Mouse (Mus musculus) hindbrain, embryonic 15.5 days (tissue): ENCODE measurements around the gene Gpld1. TPM values are rescaled to one million over a fixed set of nuclear protein-coding genes. Genes with fewer than 3 reads are reported as not detected.
A peak's percentile ranks its signal among the peaks of the same experiment; 100 is the strongest.

Experiments
- ATAC-seq: fragments of 200-750 bp; cut with Nextera tagmentation; 2 replicates; pipeline ENCODE4 v1.8.0; 2017; ENCODE audit warnings: low read depth, moderate number of reproducible peaks, moderate TSS enrichment; ENCODE audit not compliant: low FRiP score
- H3K27ac ChIP-seq: fragments of 300-500 bp; sonication (generic); replicated peaks from 2 replicates; pipeline ENCODE4 v1.5.1; 2015; ENCODE audit warnings: mild to moderate bottlenecking, inconsistent platforms
- H3K27me3 ChIP-seq: fragments of 300-500 bp; sonication (generic); 2 replicates; pipeline ENCODE4 v1.6.1; 2015; ENCODE audit warnings: control low read depth, inconsistent platforms
- H3K36me3 ChIP-seq: fragments of 300-500 bp; sonication (generic); 2 replicates; pipeline ENCODE4 v1.6.1; 2015; ENCODE audit warnings: control low read depth, inconsistent platforms
- H3K4me1 ChIP-seq: fragments of 300-500 bp; sonication (generic); replicated peaks from 2 replicates; pipeline ENCODE4 v1.6.1; 2015; ENCODE audit warnings: control low read depth, inconsistent platforms
- H3K4me2 ChIP-seq: fragments of 300-500 bp; sonication (generic); 2 replicates; pipeline ENCODE4 v1.6.1; 2015; ENCODE audit warnings: moderate library complexity, mild to moderate bottlenecking, inconsistent platforms
- H3K4me3 ChIP-seq: fragments of 300-500 bp; sonication (generic); 2 replicates; pipeline ENCODE4 v1.5.1; 2015; ENCODE audit warnings: mild to moderate bottlenecking, inconsistent platforms
- H3K9ac ChIP-seq: fragments of 300-500 bp; sonication (generic); 2 replicates; pipeline ENCODE4 v1.6.1; 2015; ENCODE audit warnings: inconsistent platforms
- H3K9me3 ChIP-seq: fragments of 300-500 bp; sonication (generic); 2 replicates; pipeline ENCODE4 v1.6.1; 2016; ENCODE audit warnings: control low read depth, inconsistent platforms
- WGBS: fragments of 180-500 bp; shearing (Covaris S2); methylation state at CpG from one replicate; pipeline ENCODE4 v1.1.7; 2015; 5-methylcytosine and 5-hydroxymethylcytosine counted together
- polyA plus RNA-seq: library from polyadenylated mRNA; unstranded; fragments of >200 nt; fragmentation: Nextera tagmentation; extraction: Ambion mirVana; gene quantifications from 2 replicates; pipeline ENCODE4 v1.2.1, GENCODE M21; 2015

Gene Gpld1
- 2.3 and 3.2 TPM in 2 replicates for polyA plus RNA-seq

- Histone ChIP-seq H3K27me3 (no peaks in the 10 kb centered on the region), H3K9ac (no peak within 1 kb of the TSS), H3K27ac (no peak within 1 kb of the TSS), H3K4me3 (no peak within 1 kb of the TSS), H3K4me2 (peak within 1 kb of the TSS; percentile 29; the same call in 1 of the 2 replicates), H3K9me3 (no peaks in the 10 kb centered on the region), H3K4me1 (peaks cover 12% of the 10 kb centered on the region), H3K36me3 (no peaks in the 10 kb centered on the region)
- WGBS, result 49% methylated on average over 17 of the region's 17 CpGs
- no peak for ATAC-seq
Observed at GRCm38 (mm10) chr13:24942512-24943282, at the start of gene Gpld1. Gene Gpld1, plus strand, starts transcription at chr13:24943152.

- 93% methylated on average over 2 of the region's 2 CpGs for WGBS
- Histone ChIP-seq H3K27me3 (no peaks in the 10 kb centered on the region), H3K4me1 (no peaks in the 10 kb centered on the region), H3K4me3 (no peak overlapping the region), H3K4me2 (no peak overlapping the region), H3K27ac (no peak overlapping the region), H3K9ac (no peak overlapping the region), H3K9me3 (no peaks in the 10 kb centered on the region), H3K36me3 (no peaks in the 10 kb centered on the region)
- no peak for ATAC-seq
Observed at GRCm38 (mm10) chr13:24893880-24894279, 49.1 kb upstream of the Gpld1 start.

GRCm38 (mm10) chr13:24901916-24902315 lies 41.0 kb upstream of the Gpld1 start:
- Histone ChIP-seq H3K9me3 (no peaks in the 10 kb centered on the region), H3K36me3 (peaks cover 10% of the 10 kb centered on the region; the same call in 1 of the 2 replicates), H3K27ac (no peak overlapping the region), H3K4me1 (no peaks in the 10 kb centered on the region), H3K4me2 (no peak overlapping the region), H3K9ac (no peak overlapping the region), H3K27me3 (no peaks in the 10 kb centered on the region), H3K4me3 (no peak overlapping the region)
- 90% methylated on average over 2 of the region's 2 CpGs for WGBS
- no peak for ATAC-seq

GRCm38 (mm10) chr13:24903412-24903811 lies 39.5 kb upstream of the Gpld1 start:
- Histone ChIP-seq H3K27me3 (no peaks in the 10 kb centered on the region), H3K27ac (no peak overlapping the region), H3K9ac (no peak overlapping the region), H3K36me3 (peaks cover 10% of the 10 kb centered on the region; the same call in 1 of the 2 replicates), H3K9me3 (no peaks in the 10 kb centered on the region), H3K4me1 (no peaks in the 10 kb centered on the region), H3K4me2 (no peak overlapping the region), H3K4me3 (no peak overlapping the region)
- 76% methylated on average over 6 of the region's 6 CpGs for WGBS
- no peak for ATAC-seq

- Histone ChIP-seq H3K4me2 (no peak overlapping the region), H3K27ac (no peak overlapping the region), H3K9me3 (no peaks in the 10 kb centered on the region), H3K36me3 (peaks cover 4% of the 10 kb centered on the region), H3K4me1 (no peaks in the 10 kb centered on the region), H3K4me3 (no peak overlapping the region), H3K27me3 (no peaks in the 10 kb centered on the region), H3K9ac (no peak overlapping the region)
- no peak for ATAC-seq
- 89% methylated on average over 12 of the region's 12 CpGs for WGBS
Observed at GRCm38 (mm10) chr13:24905422-24905821, 37.5 kb upstream of the Gpld1 start.

- 76% methylated on average over 11 of the region's 11 CpGs for WGBS
Observed at GRCm38 (mm10) chr13:24906831-24907570, 36.0 kb upstream of the Gpld1 start.

GRCm38 (mm10) chr13:24909112-24909511 lies 33.8 kb upstream of the Gpld1 start:
- 98% methylated on average over 1 of the region's 1 CpGs for WGBS
- Histone ChIP-seq H3K9ac (no peak overlapping the region), H3K4me1 (no peaks in the 10 kb centered on the region), H3K27ac (no peak overlapping the region), H3K36me3 (peaks cover 22% of the 10 kb centered on the region), H3K4me2 (no peak overlapping the region), H3K4me3 (no peak overlapping the region), H3K27me3 (no peaks in the 10 kb centered on the region), H3K9me3 (no peaks in the 10 kb centered on the region)
- no peak for ATAC-seq

More at GRCm38 (mm10) chr13:24906831-24907570, 36.0 kb upstream of the Gpld1 start:
- ATAC-seq, result no peak
- no peak overlapping the region for H3K4me2 ChIP-seq
- H3K9me3 ChIP-seq, result no peaks in the 10 kb centered on the region
- H3K4me3 ChIP-seq, result no peak overlapping the region
- H3K9ac ChIP-seq, result no peak overlapping the region
- no peak overlapping the region for H3K27ac ChIP-seq
- peaks cover 6% of the 10 kb centered on the region for H3K36me3 ChIP-seq
- no peaks in the 10 kb centered on the region for H3K4me1 ChIP-seq
- H3K27me3 ChIP-seq, result no peaks in the 10 kb centered on the region

- no peak overlapping the region for H3K4me2 ChIP-seq
- H3K4me1 ChIP-seq, result no peaks in the 10 kb centered on the region
- WGBS, result 94% methylated on average over 7 of the region's 7 CpGs
- H3K4me3 ChIP-seq, result no peak overlapping the region
- H3K27me3 ChIP-seq, result no peaks in the 10 kb centered on the region
- H3K9me3 ChIP-seq, result no peaks in the 10 kb centered on the region
- H3K36me3 ChIP-seq, result peaks cover 48% of the 10 kb centered on the region
- H3K27ac ChIP-seq, result no peak overlapping the region
- no peak overlapping the region for H3K9ac ChIP-seq
- ATAC-seq, result no peak
Observed at GRCm38 (mm10) chr13:24913576-24913975, 29.4 kb upstream of the Gpld1 start.

- Histone ChIP-seq H3K9ac (no peak overlapping the region), H3K27me3 (no peaks in the 10 kb centered on the region), H3K4me1 (no peaks in the 10 kb centered on the region), H3K4me2 (no peak overlapping the region), H3K36me3 (peaks cover 55% of the 10 kb centered on the region), H3K9me3 (no peaks in the 10 kb centered on the region), H3K27ac (no peak overlapping the region), H3K4me3 (no peak overlapping the region)
- no peak for ATAC-seq
- 93% methylated on average over 4 of the region's 4 CpGs for WGBS
Observed at GRCm38 (mm10) chr13:24914915-24915314, 28.0 kb upstream of the Gpld1 start.

- peaks cover 55% of the 10 kb centered on the region for H3K36me3 ChIP-seq
- no peak overlapping the region for H3K27ac ChIP-seq
- WGBS, result 72% methylated on average over 13 of the region's 13 CpGs
Observed at GRCm38 (mm10) chr13:24915831-24916230, 27.1 kb upstream of the Gpld1 start.

GRCm38 (mm10) chr13:24920333-24920977 lies 22.5 kb upstream of the Gpld1 start:
- H3K9me3 ChIP-seq, result no peaks in the 10 kb centered on the region
- no peak overlapping the region for H3K27ac ChIP-seq
- no peaks in the 10 kb centered on the region for H3K27me3 ChIP-seq
- peaks cover 50% of the 10 kb centered on the region for H3K36me3 ChIP-seq
- WGBS, result 27% methylated on average over 5 of the region's 5 CpGs
- H3K9ac ChIP-seq, result no peak overlapping the region
- peak; percentile 82 for ATAC-seq
- H3K4me1 ChIP-seq, result no peaks in the 10 kb centered on the region
- no peak overlapping the region for H3K4me2 ChIP-seq
- no peak overlapping the region for H3K4me3 ChIP-seq

More at GRCm38 (mm10) chr13:24915831-24916230, 27.1 kb upstream of the Gpld1 start:
- Histone ChIP-seq H3K27me3 (no peaks in the 10 kb centered on the region), H3K4me3 (no peak overlapping the region), H3K4me1 (no peaks in the 10 kb centered on the region), H3K9me3 (no peaks in the 10 kb centered on the region), H3K9ac (no peak overlapping the region), H3K4me2 (no peak overlapping the region)
- no peak for ATAC-seq

- Histone ChIP-seq H3K4me2 (no peak overlapping the region), H3K27me3 (no peaks in the 10 kb centered on the region), H3K9ac (no peak overlapping the region), H3K4me1 (no peaks in the 10 kb centered on the region), H3K36me3 (peaks cover 54% of the 10 kb centered on the region), H3K9me3 (no peaks in the 10 kb centered on the region), H3K4me3 (no peak overlapping the region), H3K27ac (no peak overlapping the region)
- no peak for ATAC-seq
- 86% methylated on average over 6 of the region's 6 CpGs for WGBS
Observed at GRCm38 (mm10) chr13:24921281-24921680, 21.7 kb upstream of the Gpld1 start.
